Mouse (Mus musculus) MEL (cell line): ENCODE data around the gene H2-Ob. TPM values are rescaled to one million over a fixed set of nuclear protein-coding genes. Genes with fewer than 3 reads are reported as not detected.

Source experiments
- DNase-seq: peaks from one replicate; pipeline ENCODE4 v3.0.0; 2011; ENCODE audit warnings: low read depth, low spot score
- H3K27ac ChIP-seq: 2 replicates; pipeline ENCODE4 v1.5.1; 2012; ENCODE audit warnings: low read depth, mild to moderate bottlenecking, control low read depth, low read length, moderate library complexity; ENCODE audit not compliant: control insufficient read depth
- H3K27me3 ChIP-seq, 2 experiments: fragments of 150-350 bp in 1 of 2; sonication (generic) in 1 of 2; 2 replicates each; pipeline ENCODE4 v1.6.1; 2012; ENCODE audit warnings: low read length in 2 of 2, mild to moderate bottlenecking in 2 of 2, improper control_type of control experiment in 1 of 2, moderate library complexity in 1 of 2; ENCODE audit not compliant: insufficient read depth in 2 of 2, control insufficient read depth in 1 of 2
- H3K36me3 ChIP-seq, 2 experiments: 2 replicates each; pipeline ENCODE4 v1.6.1; 2012 to 2014; ENCODE audit warnings: low read length in 2 of 2, improper control_type of control experiment in 1 of 2, inconsistent platforms in 1 of 2, mild to moderate bottlenecking in 1 of 2; ENCODE audit not compliant: insufficient read depth in 2 of 2, control insufficient read depth in 1 of 2
- H3K4me1 ChIP-seq, 2 experiments: fragments of 150-350 bp in 1 of 2; sonication (generic) in 1 of 2; 2 replicates each; pipeline ENCODE4 v1.6.1; 2012; ENCODE audit warnings: low read length in 2 of 2, improper control_type of control experiment in 1 of 2, mild to moderate bottlenecking in 1 of 2; ENCODE audit not compliant: insufficient read depth in 2 of 2, control insufficient read depth in 1 of 2
- H3K4me3 ChIP-seq, 2 experiments: fragments of 150-350 bp in 1 of 2; sonication (generic) in 1 of 2; 2 replicates each; pipeline ENCODE4 v1.5.1; 2012; ENCODE audit warnings: low read depth in 2 of 2, low read length in 2 of 2, mild to moderate bottlenecking in 2 of 2, moderate library complexity in 2 of 2, control low read depth in 1 of 2, improper control_type of control experiment in 1 of 2; ENCODE audit not compliant: control insufficient read depth in 1 of 2, insufficient read depth in 1 of 2
- H3K79me2 ChIP-seq: 2 replicates; pipeline ENCODE4 v1.6.1; 2012; ENCODE audit warnings: mild to moderate bottlenecking, low read length, moderate library complexity; ENCODE audit not compliant: control insufficient read depth, poor library complexity, insufficient read depth
- H3K9ac ChIP-seq: 2 replicates; pipeline ENCODE4 v1.6.1; 2012; ENCODE audit warnings: low read depth, mild to moderate bottlenecking, control low read depth, low read length, moderate library complexity; ENCODE audit not compliant: control insufficient read depth, poor library complexity, severe bottlenecking
- H3K9me3 ChIP-seq: fragments of 150-350 bp; sonication (generic); replicated peaks from 2 replicates; pipeline ENCODE4 v1.6.1; 2012; ENCODE audit warnings: mild to moderate bottlenecking, low read length, improper control_type of control experiment, moderate library complexity; ENCODE audit not compliant: insufficient read depth
- BHLHE40 ChIP-seq: IDR thresholded peaks from 2 replicates; pipeline ENCODE4 v1.6.1; 2012; ENCODE audit warnings: low read depth, mild to moderate bottlenecking, inconsistent platforms, low read length, improper control_type of control experiment, borderline replicate concordance
- CHD1 ChIP-seq: IDR thresholded peaks from 2 replicates; pipeline ENCODE4 v1.6.1; 2012; ENCODE audit warnings: low read depth, mild to moderate bottlenecking, inconsistent platforms, low read length, improper control_type of control experiment
- CHD2 ChIP-seq: IDR thresholded peaks from 2 replicates; pipeline ENCODE4 v1.6.1; 2011; ENCODE audit warnings: low read length, improper control_type of control experiment
- CTCF ChIP-seq, 3 experiments: IDR thresholded peaks in 2 of 3; conservative IDR thresholded peaks in 1 of 3; 2 replicates each; pipeline ENCODE4 v1.5.1; 2011 to 2012; ENCODE audit warnings: low read length in 3 of 3, low read depth in 2 of 3, mild to moderate bottlenecking in 2 of 3, improper control_type of control experiment in 1 of 3, inconsistent platforms in 1 of 3, mixed read lengths in 1 of 3, moderate library complexity in 1 of 3; ENCODE audit not compliant: control insufficient read depth in 1 of 3, insufficient read depth in 1 of 3, poor library complexity in 1 of 3, severe bottlenecking in 1 of 3
- E2F4 ChIP-seq: IDR thresholded peaks from 2 replicates; pipeline ENCODE4 v1.6.1; 2011; ENCODE audit warnings: low read depth, low read length, improper control_type of control experiment, borderline replicate concordance
- ELF1 ChIP-seq: IDR thresholded peaks from 2 replicates; pipeline ENCODE4 v1.6.1; 2014; ENCODE audit warnings: low read depth, mild to moderate bottlenecking, inconsistent platforms, low read length, improper control_type of control experiment, moderate library complexity
- EP300 ChIP-seq, 2 experiments: IDR thresholded peaks; 2 replicates each; pipeline ENCODE4 v1.6.1; 2011; ENCODE audit warnings: improper control_type of control experiment in 2 of 2, low read length in 2 of 2, low read depth in 1 of 2, mild to moderate bottlenecking in 1 of 2
- ETS1 ChIP-seq: IDR thresholded peaks from 2 replicates; pipeline ENCODE4 v1.6.1; 2012; ENCODE audit warnings: low read depth, mild to moderate bottlenecking, inconsistent platforms, low read length, improper control_type of control experiment, moderate library complexity
- GABPA ChIP-seq: IDR thresholded peaks from 2 replicates; pipeline ENCODE4 v1.6.1; 2012; ENCODE audit warnings: low read depth, mild to moderate bottlenecking, inconsistent platforms, low read length, improper control_type of control experiment, moderate library complexity
- GATA1 ChIP-seq: IDR thresholded peaks from 2 replicates; pipeline ENCODE4 v1.6.1; 2011; ENCODE audit warnings: low read depth, low read length, improper control_type of control experiment
- JUND ChIP-seq: IDR thresholded peaks from 2 replicates; pipeline ENCODE4 v1.6.1; 2011; ENCODE audit warnings: low read depth, mild to moderate bottlenecking, improper control_type of control experiment, low read length
- MAFK ChIP-seq: IDR thresholded peaks from 2 replicates; pipeline ENCODE4 v1.6.1; 2011; ENCODE audit warnings: low read depth, mild to moderate bottlenecking, low read length, improper control_type of control experiment, borderline replicate concordance
- MAX ChIP-seq: IDR thresholded peaks from 2 replicates; pipeline ENCODE4 v1.6.1; 2011; ENCODE audit warnings: low read length, improper control_type of control experiment
- MAZ ChIP-seq: IDR thresholded peaks from 2 replicates; pipeline ENCODE4 v1.6.1; 2012; ENCODE audit warnings: low read depth, mild to moderate bottlenecking, inconsistent platforms, low read length, improper control_type of control experiment
- MEF2A ChIP-seq: IDR thresholded peaks from 2 replicates; pipeline ENCODE4 v1.6.1; 2014; ENCODE audit warnings: low read depth, mild to moderate bottlenecking, inconsistent platforms, low read length, improper control_type of control experiment; ENCODE audit not compliant: poor library complexity, insufficient replicate concordance, severe bottlenecking; ENCODE audit errors: extremely low read depth
- MXI1 ChIP-seq: IDR thresholded peaks from 2 replicates; pipeline ENCODE4 v1.6.1; 2011; ENCODE audit warnings: mild to moderate bottlenecking, low read depth, low read length, improper control_type of control experiment
- MYB ChIP-seq: IDR thresholded peaks from 2 replicates; pipeline ENCODE4 v1.6.1; 2011; ENCODE audit warnings: mild to moderate bottlenecking, low read depth, low read length, improper control_type of control experiment
- MYC ChIP-seq: IDR thresholded peaks from 2 replicates; pipeline ENCODE4 v1.6.1; 2011; ENCODE audit warnings: low read depth, mild to moderate bottlenecking, low read length, improper control_type of control experiment, moderate library complexity
- NRF1 ChIP-seq: IDR thresholded peaks from 2 replicates; pipeline ENCODE4 v1.6.1; 2014; ENCODE audit warnings: low read depth, mild to moderate bottlenecking, inconsistent platforms, low read length, improper control_type of control experiment, moderate library complexity; ENCODE audit not compliant: poor library complexity, insufficient read depth, severe bottlenecking
- POLR2A ChIP-seq, 2 experiments: IDR thresholded peaks; 2 replicates each; pipeline ENCODE4 v1.6.1; 2011 to 2012; ENCODE audit warnings: low read length in 2 of 2, mild to moderate bottlenecking in 2 of 2, control low read depth in 1 of 2, improper control_type of control experiment in 1 of 2, low read depth in 1 of 2, moderate library complexity in 1 of 2; ENCODE audit not compliant: control insufficient read depth in 1 of 2, insufficient read depth in 1 of 2, poor library complexity in 1 of 2
- POLR2AphosphoS5 ChIP-seq: IDR thresholded peaks from 2 replicates; pipeline ENCODE4 v1.6.1; 2012; ENCODE audit warnings: low read depth, borderline replicate concordance, mild to moderate bottlenecking, inconsistent platforms, low read length, moderate library complexity, mixed read lengths
- SIN3A ChIP-seq: IDR thresholded peaks from 2 replicates; pipeline ENCODE4 v1.6.1; 2012; ENCODE audit warnings: low read length, improper control_type of control experiment, inconsistent platforms
- TAL1 ChIP-seq: IDR thresholded peaks from 2 replicates; pipeline ENCODE4 v1.6.1; 2012; ENCODE audit warnings: mild to moderate bottlenecking, inconsistent platforms, low read length, moderate library complexity, mixed read lengths
- TBP ChIP-seq: IDR thresholded peaks from 2 replicates; pipeline ENCODE4 v1.8.0; 2011; ENCODE audit warnings: low read depth, low read length, improper control_type of control experiment
- TCF12 ChIP-seq: IDR thresholded peaks from 2 replicates; pipeline ENCODE4 v1.6.1; 2014; ENCODE audit warnings: low read depth, mild to moderate bottlenecking, inconsistent platforms, low read length, improper control_type of control experiment, moderate library complexity
- UBTF ChIP-seq: IDR thresholded peaks from 2 replicates; pipeline ENCODE4 v1.6.1; 2012; ENCODE audit warnings: low read depth, mild to moderate bottlenecking, inconsistent platforms, low read length, improper control_type of control experiment, moderate library complexity, borderline replicate concordance; ENCODE audit not compliant: insufficient read depth
- USF1 ChIP-seq: IDR thresholded peaks from 2 replicates; pipeline ENCODE4 v1.6.1; 2014; ENCODE audit warnings: low read depth, mild to moderate bottlenecking, inconsistent platforms, low read length, improper control_type of control experiment, moderate library complexity
- USF2 ChIP-seq, 2 experiments: IDR thresholded peaks; 2 replicates each; pipeline ENCODE4 v1.6.1; 2011 to 2012; ENCODE audit warnings: improper control_type of control experiment in 2 of 2, low read length in 2 of 2, borderline replicate concordance in 1 of 2, inconsistent platforms in 1 of 2, low read depth in 1 of 2, mild to moderate bottlenecking in 1 of 2; ENCODE audit not compliant: insufficient read depth in 1 of 2
- ZC3H11A ChIP-seq: IDR thresholded peaks from 2 replicates; pipeline ENCODE4 v1.6.1; 2012; ENCODE audit warnings: low read depth, mild to moderate bottlenecking, inconsistent platforms, low read length, improper control_type of control experiment
- ZKSCAN1 ChIP-seq: IDR thresholded peaks from 2 replicates; pipeline ENCODE4 v1.6.1; 2012; ENCODE audit warnings: low read depth, mild to moderate bottlenecking, inconsistent platforms, low read length, improper control_type of control experiment, moderate library complexity
- ZMIZ1 ChIP-seq: IDR thresholded peaks from 2 replicates; pipeline ENCODE4 v1.6.1; 2012; ENCODE audit warnings: low read depth, mild to moderate bottlenecking, inconsistent platforms, low read length, improper control_type of control experiment, moderate library complexity
- ZNF384 ChIP-seq: IDR thresholded peaks from 2 replicates; pipeline ENCODE4 v1.6.1; 2012; ENCODE audit warnings: low read depth, mild to moderate bottlenecking, inconsistent platforms, low read length, improper control_type of control experiment
- polyA plus RNA-seq, 2 experiments: library from polyadenylated mRNA; stranded (reverse) in 1 of 2; unstranded in 1 of 2; fragments of >175 nt in 1 of 2; fragments of >200 nt in 1 of 2; gene quantifications; 2 replicates each; pipeline versions ENCODE4 v1.2.1 to v1.2.4; 2012; ENCODE audit warnings: low replicate concordance in 2 of 2, low read depth in 1 of 2; ENCODE audit not compliant: insufficient read length in 2 of 2, insufficient read depth in 1 of 2, missing spikeins in 1 of 2
- total RNA-seq: library from RNA; depleted of rRNA; stranded (reverse); fragments of 300-350 nt; gene quantifications from 2 replicates; pipeline ENCODE4 v1.2.3, GENCODE M21; 2012

H2-Ob gene
- total and polyA plus RNA-seq, 3 experiments: 0.81 to 2.0 TPM; not detected in 1

- H3K9ac ChIP-seq: peak overlapping the region; percentile 88
- peaks cover 12 to 14% of the 10 kb centered on the region in 2 experiments for H3K4me1 ChIP-seq
- TF ChIP-seq SIN3A: no peak
- no peak for TF ChIP-seq MYB
- no peak for TF ChIP-seq POLR2A (IDR thresholded peaks at IDR 0.05; ENCODE audit: control insufficient read depth in 1 of 2, insufficient read depth in 1 of 2, low read depth in 1 of 2, low read length in 2 of 2, poor library complexity in 1 of 2)
- peak; percentile 3; the same call in 1 of the 2 replicates for TF ChIP-seq MXI1
- TF ChIP-seq E2F4: no peak; the same call in 1 of the 2 replicates
- peak; percentile 49; the same call in 1 of the 2 replicates for TF ChIP-seq MYC
- peak in 1 of 2 experiments; percentile 4; a peak in 1 of 4 replicates for TF ChIP-seq EP300 (IDR thresholded peaks at IDR 0.05; ENCODE audit: low read depth in 1 of 2, low read length in 2 of 2)
- no peak for TF ChIP-seq GATA1
- no peak for TF ChIP-seq MEF2A
- TF ChIP-seq POLR2AphosphoS5: no peak
- no peak for TF ChIP-seq ZNF384
- TF ChIP-seq ZKSCAN1: no peak
- no peak for TF ChIP-seq USF2 (IDR thresholded peaks at IDR 0.05; ENCODE audit: borderline replicate concordance in 1 of 2, insufficient read depth in 1 of 2, low read depth in 1 of 2, low read length in 2 of 2)
- no peak for TF ChIP-seq JUND
- no peak for TF ChIP-seq USF1
- TF ChIP-seq TAL1: no peak
- TF ChIP-seq MAX: peak; percentile 71
- 0 out of 2 replicates have a peak, but pooled peaks have one; percentile 18 for TF ChIP-seq CHD2
- TF ChIP-seq TCF12: 0 out of 2 replicates have a peak, but pooled peaks have one; percentile 16
- no peak for TF ChIP-seq BHLHE40
- peak; percentile 36; the same call in 1 of the 2 replicates for TF ChIP-seq TBP
- no peak for TF ChIP-seq CHD1
- TF ChIP-seq GABPA: no peak
- no peak for TF ChIP-seq UBTF
- TF ChIP-seq ETS1: no peak
- TF ChIP-seq NRF1: no peak
- TF ChIP-seq ZC3H11A: no peak
- TF ChIP-seq CTCF (IDR thresholded peaks at IDR 0.05 in 2 of 3, conservative IDR thresholded peaks at IDR 0.05 in 1 of 3; ENCODE audit: control insufficient read depth in 1 of 3, insufficient read depth in 1 of 3, low read depth in 2 of 3, low read length in 3 of 3, poor library complexity in 1 of 3, severe bottlenecking in 1 of 3): no peak
- no peak for TF ChIP-seq ELF1
- TF ChIP-seq ZMIZ1: no peak
- TF ChIP-seq MAZ: no peak
- TF ChIP-seq MAFK: no peak
- no peaks in the 10 kb centered on the region for H3K27me3 ChIP-seq
- peak overlapping the region; percentile 67 to 93 for H3K4me3 ChIP-seq
- peaks cover 15% of the 10 kb centered on the region for H3K79me2 ChIP-seq
- DNase-seq: peak; percentile 73
- peak overlapping the region; percentile 59 for H3K27ac ChIP-seq
- H3K9me3 ChIP-seq: no peaks in the 10 kb centered on the region
- H3K36me3 ChIP-seq: peaks cover 0 to 5% of the 10 kb centered on the region in 2 experiments; a peak in 1 of 4 replicates
These were observed 40.2 kb upstream of the H2-Ob start for GRCm38 (mm10) chr17:34198521-34198912.
